Mouse (Mus musculus): ENCODE measurements at regions not wholly inside any gene's neighbourhood (a gene's known extent, or its start where the extent isn't known, plus 50 kb on each side); places are given as distances from the start of the nearest gene placed in this dataset.

DNA sequence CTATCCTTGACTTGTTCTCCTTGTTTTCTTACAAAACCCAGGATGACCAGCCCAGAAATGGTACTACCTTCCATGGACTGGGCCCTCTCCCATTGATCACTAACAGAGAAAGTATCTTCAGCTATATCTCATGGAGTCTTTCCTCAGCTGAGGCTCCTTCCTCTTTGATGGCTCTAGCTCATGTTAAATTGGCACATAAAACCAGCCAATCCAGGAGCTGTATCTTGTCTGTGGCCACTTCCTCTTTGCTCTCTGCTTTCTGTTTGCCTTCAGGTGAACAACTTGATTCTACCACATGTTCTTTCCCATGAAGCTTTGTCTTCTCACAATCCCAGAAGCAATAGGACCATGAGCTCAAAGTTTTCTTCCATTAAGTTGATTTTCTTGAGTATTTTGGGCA is 62.7 kb upstream of the Rasgrf1 start:
- no peak for TF ChIP-seq CTCF (IDR thresholded peaks at IDR 0.05; ENCODE audit: control insufficient read depth, insufficient read depth, insufficient replicate concordance, low read depth, low read length)
- TF ChIP-seq POLR2A (IDR thresholded peaks at IDR 0.05; ENCODE audit: control insufficient read depth, low read depth, low read length) = no peak
